ENCODE assay signal across 7 mouse cellular contexts in genomic region chr3:89857353-89857752, GRCm38 (mm10). TPM values are rescaled to one million over a fixed set of nuclear protein-coding genes. Genes with fewer than 3 reads are reported as not detected.
A peak's percentile ranks its signal among the peaks of the same experiment; 100 is the strongest.
DNase-seq lines count a peak whose midpoint lies in the region; ATAC-seq and TF ChIP-seq lines count a peak whose summit lies in the region.

No protein-coding gene starts in this region.

- TF ChIP-seq CTCF in intestine, postnatal 0 days (IDR thresholded peaks at IDR 0.05; ENCODE audit: low read depth), result peak; percentile 63

- no peak overlapping the region for H3K4me2 ChIP-seq in intestine, postnatal 0 days (replicated peaks; ENCODE audit: low read depth)
- H3K4me2 ChIP-seq in intestine, embryonic 16.5 days (ENCODE audit: low read depth, low read length), result no peak overlapping the region

- DNase-seq in thymus, postnatal 4 days, result peak; percentile 60
- DNase-seq in thymus, adult 18-20 months, result no peak
- peak; percentile 47 for DNase-seq in limb, embryonic 10.5 days (ENCODE audit: low spot score)
- DNase-seq in layer of hippocampus, adult 18-20 months (ENCODE audit: low spot score in 2 of 2), result no peak
- no peak for DNase-seq in urinary bladder, postnatal 4 days (ENCODE audit: low spot score in 2 of 2)

- ATAC-seq in intestine, postnatal 0 days, result no peak
- no peak for ATAC-seq in intestine, embryonic 16.5 days

- H3K4me1 ChIP-seq in intestine, postnatal 0 days (replicated peaks; ENCODE audit: control insufficient read depth, insufficient read depth, low read length), result no peaks in the 10 kb centered on the region
- H3K4me1 ChIP-seq in intestine, embryonic 16.5 days (ENCODE audit: control insufficient read depth, insufficient read depth, low read length), result peaks cover 6% of the 10 kb centered on the region
- H3K4me1 ChIP-seq in limb, embryonic 10.5 days, result peaks cover 19% of the 10 kb centered on the region

- H3K27me3 ChIP-seq in intestine, postnatal 0 days (replicated peaks; ENCODE audit: control insufficient read depth, insufficient read depth, low read length), result no peaks in the 10 kb centered on the region
- no peaks in the 10 kb centered on the region for H3K27me3 ChIP-seq in intestine, embryonic 16.5 days (replicated peaks; ENCODE audit: control insufficient read depth, insufficient read depth, low read length)
- no peaks in the 10 kb centered on the region for H3K27me3 ChIP-seq in limb, embryonic 10.5 days (ENCODE audit: low read depth, poor library complexity, severe bottlenecking)

- no peaks in the 10 kb centered on the region for H3K36me3 ChIP-seq in intestine, postnatal 0 days (ENCODE audit: control insufficient read depth, insufficient read depth)
- H3K36me3 ChIP-seq in intestine, embryonic 16.5 days (ENCODE audit: control insufficient read depth, insufficient read depth, low read length), result no peaks in the 10 kb centered on the region
- no peaks in the 10 kb centered on the region for H3K36me3 ChIP-seq in limb, embryonic 10.5 days

- H3K9ac ChIP-seq in intestine, postnatal 0 days (ENCODE audit: low read depth, low read length), result no peak overlapping the region
- no peak overlapping the region for H3K9ac ChIP-seq in intestine, embryonic 16.5 days (ENCODE audit: low read depth, low read length)

- H3K27ac ChIP-seq in intestine, postnatal 0 days (ENCODE audit: low read depth, low read length), result no peak overlapping the region
- no peak overlapping the region for H3K27ac ChIP-seq in intestine, embryonic 16.5 days (ENCODE audit: low read length)
- no peak overlapping the region for H3K27ac ChIP-seq in limb, embryonic 10.5 days

- no peak overlapping the region for H3K4me3 ChIP-seq in intestine, postnatal 0 days (ENCODE audit: low read depth, low read length)
- no peak overlapping the region for H3K4me3 ChIP-seq in intestine, embryonic 16.5 days (ENCODE audit: low read length)
- no peak overlapping the region for H3K4me3 ChIP-seq in limb, embryonic 10.5 days

- WGBS in intestine, postnatal 0 days, result 87% methylated on average over 3 of the region's 3 CpGs
- WGBS in intestine, embryonic 16.5 days, result 85% methylated on average over 3 of the region's 3 CpGs
- 85% methylated on average over 3 of the region's 3 CpGs for WGBS in limb, embryonic 10.5 days

- no peaks in the 10 kb centered on the region for H3K9me3 ChIP-seq in intestine, postnatal 0 days (ENCODE audit: control insufficient read depth)
- H3K9me3 ChIP-seq in intestine, embryonic 16.5 days (ENCODE audit: control insufficient read depth, low read length), result no peaks in the 10 kb centered on the region
- no peaks in the 10 kb centered on the region for H3K9me3 ChIP-seq in limb, embryonic 10.5 days (replicated peaks)

RNA-seq across cellular contexts. Expression of gene She, which starts 26.2 kb away (rescaled TPM):
- 1.6 and 1.8 TPM in 2 replicates for polyA plus RNA-seq in intestine, postnatal 0 days (2015; fragmentation: Nextera tagmentation; extraction: Ambion mirVana)
- polyA plus RNA-seq in intestine, embryonic 16.5 days (2015; fragmentation: Nextera tagmentation; extraction: Ambion mirVana), result 2.3 and 2.6 TPM in 2 replicates
- 2.8 and 3.1 TPM in 2 replicates for polyA plus RNA-seq in limb, embryonic 10.5 days (2016; fragmentation: Nextera tagmentation; extraction: Ambion mirVana)
- total RNA-seq in layer of hippocampus, adult 18-20 months (2021), result 1 to 10 TPM; 2.6 to 2.9 TPM

RNA-seq across cellular contexts. Expression of gene Il6ra, which starts 55.6 kb away (rescaled TPM):
- polyA plus RNA-seq in intestine, postnatal 0 days (2015; fragmentation: Nextera tagmentation; extraction: Ambion mirVana), result 2.8 and 3.2 TPM in 2 replicates
- 3.0 and 3.4 TPM in 2 replicates for polyA plus RNA-seq in intestine, embryonic 16.5 days (2015; fragmentation: Nextera tagmentation; extraction: Ambion mirVana)
- 0.25 and 0.38 TPM in 2 replicates for polyA plus RNA-seq in limb, embryonic 10.5 days (2016; fragmentation: Nextera tagmentation; extraction: Ambion mirVana)
- 1 to 10 TPM; 6.5 to 7.2 TPM for total RNA-seq in layer of hippocampus, adult 18-20 months (2021)

Comparison
In these comparisons a context has a peak if more than half of its experiments do, and no peak if none do; other contexts are left out.
1. DNase-seq: peak in thymus, postnatal 4 days (single experiment) and limb, embryonic 10.5 days (single experiment); none in thymus, adult 18-20 months (0 of 2), layer of hippocampus, adult 18-20 months (0 of 2) and urinary bladder, postnatal 4 days (0 of 2).